Mouse (Mus musculus) hindbrain, embryonic 12.5 days (tissue): Measurements from ENCODE around the gene Sdk2. TPM values are rescaled to one million over a fixed set of nuclear protein-coding genes. Genes with fewer than 3 reads are reported as not detected.
A peak's percentile ranks its signal among the peaks of the same experiment; 100 is the strongest.

Experiments
- ATAC-seq: fragments of 200-750 bp; cut with Nextera tagmentation; 2 replicates; pipeline ENCODE4 v1.8.0; 2017; ENCODE audit warnings: moderate TSS enrichment; ENCODE audit not compliant: low FRiP score
- H3K27ac ChIP-seq: fragments of 300-500 bp; sonication (generic); 2 replicates; pipeline ENCODE4 v1.5.1; 2016; ENCODE audit warnings: mild to moderate bottlenecking
- H3K27me3 ChIP-seq: fragments of 300-500 bp; sonication (generic); 2 replicates; pipeline ENCODE4 v1.6.1; 2016; ENCODE audit warnings: mild to moderate bottlenecking
- H3K36me3 ChIP-seq: fragments of 300-500 bp; sonication (generic); 2 replicates; pipeline ENCODE4 v1.6.1; 2016; ENCODE audit warnings: mild to moderate bottlenecking
- H3K4me1 ChIP-seq: fragments of 300-500 bp; sonication (generic); 2 replicates; pipeline ENCODE4 v1.6.1; 2016
- H3K4me2 ChIP-seq: fragments of 300-500 bp; sonication (generic); replicated peaks from 2 replicates; pipeline ENCODE4 v1.6.1; 2016; ENCODE audit warnings: mild to moderate bottlenecking
- H3K4me3 ChIP-seq: fragments of 300-500 bp; sonication (generic); 2 replicates; pipeline ENCODE4 v1.5.1; 2016; ENCODE audit warnings: mild to moderate bottlenecking
- H3K9ac ChIP-seq: fragments of 300-500 bp; sonication (generic); 2 replicates; pipeline ENCODE4 v1.6.1; 2016; ENCODE audit warnings: mild to moderate bottlenecking, moderate library complexity
- H3K9me3 ChIP-seq: fragments of 300-500 bp; sonication (generic); replicated peaks from 2 replicates; pipeline ENCODE4 v1.6.1; 2016; ENCODE audit warnings: mild to moderate bottlenecking
- WGBS: fragments of 180-500 bp; shearing (Covaris S2); methylation state at CpG from one replicate; pipeline ENCODE4 v1.1.7; 2016; 5-methylcytosine and 5-hydroxymethylcytosine counted together
- polyA plus RNA-seq: library from polyadenylated mRNA; unstranded; fragments of >200 nt; fragmentation: Nextera tagmentation; extraction: Ambion mirVana; gene quantifications from 2 replicates; pipeline ENCODE4 v1.2.1, GENCODE M21; 2016

Gene Sdk2
- polyA plus RNA-seq, 1 experiment from 2014 or later: 7.1 TPM

DNA sequence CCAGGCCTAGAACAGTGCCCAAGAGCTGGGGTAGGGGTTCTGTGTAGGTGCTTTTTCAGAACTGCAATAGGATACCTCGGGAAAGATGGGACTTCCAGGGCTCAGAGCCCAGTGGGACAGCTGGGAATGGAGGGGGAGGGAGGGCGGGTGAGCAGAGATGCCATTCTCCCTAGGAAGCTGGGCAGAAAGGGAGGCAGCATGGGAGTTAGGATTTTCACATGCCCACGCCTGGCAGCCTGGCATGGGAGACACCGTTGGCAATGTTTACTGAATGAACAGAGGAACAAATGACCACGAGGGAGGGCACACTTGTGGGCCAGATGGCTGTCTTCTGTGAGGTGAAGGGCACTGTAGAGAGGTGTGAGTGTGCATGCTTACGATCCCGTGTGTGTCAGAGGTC, 23.3 kb downstream of the Sdk2 start:
- Histone ChIP-seq H3K4me2 (no peak overlapping the region), H3K36me3 (no peaks in the 10 kb centered on the region), H3K9ac (no peak overlapping the region), H3K4me3 (no peak overlapping the region), H3K4me1 (peaks cover 51% of the 10 kb centered on the region), H3K27ac (no peak overlapping the region), H3K9me3 (no peaks in the 10 kb centered on the region; the same call in 1 of the 2 replicates), H3K27me3 (no peaks in the 10 kb centered on the region)
- WGBS: 56% methylated on average over 7 of the region's 7 CpGs
- no peak for ATAC-seq

DNA sequence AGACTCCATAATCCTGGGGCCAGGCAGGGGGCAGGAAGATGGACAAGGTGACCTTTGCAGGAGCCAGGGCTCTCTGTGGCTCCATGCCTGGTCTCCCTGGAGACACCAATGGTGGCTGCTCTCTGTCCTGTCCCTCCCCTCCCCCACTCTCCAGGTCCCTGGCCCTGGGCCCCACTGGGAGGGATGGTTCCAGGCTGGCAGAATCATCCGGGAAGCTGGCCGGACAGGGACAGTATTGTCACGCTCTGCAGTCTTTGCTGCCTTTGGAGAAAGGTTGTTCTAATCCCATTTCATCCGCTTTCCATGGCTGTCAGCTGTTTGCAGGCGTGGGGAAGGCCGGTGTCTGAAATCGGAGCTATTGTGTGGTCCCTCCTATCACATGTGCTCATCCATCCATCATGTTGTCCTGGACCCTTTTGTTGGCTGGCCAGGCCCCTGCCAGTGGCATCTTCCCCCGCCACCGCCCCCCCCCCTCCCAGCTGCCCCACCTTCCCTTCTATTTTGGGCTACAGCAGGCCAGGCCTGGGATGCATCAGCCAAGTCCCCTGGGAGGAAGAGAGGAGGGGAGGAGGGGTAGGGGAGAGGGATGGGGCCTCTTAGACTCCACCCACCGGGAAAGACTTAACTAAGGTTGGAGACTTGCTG, 26.3 kb downstream of the Sdk2 start:
- 0 out of 2 replicates have a peak overlapping the region, but pooled peaks have one; percentile 5 for H3K4me2 ChIP-seq
- H3K36me3 ChIP-seq: no peaks in the 10 kb centered on the region
- H3K4me3 ChIP-seq: no peak overlapping the region
- peak overlapping the region; percentile 80 for H3K27ac ChIP-seq
- H3K9me3 ChIP-seq: no peaks in the 10 kb centered on the region
- H3K4me1 ChIP-seq: peaks cover 43% of the 10 kb centered on the region
- 8% methylated on average over 10 of the region's 10 CpGs for WGBS
- no peak overlapping the region for H3K9ac ChIP-seq
- no peaks in the 10 kb centered on the region for H3K27me3 ChIP-seq
- ATAC-seq: peak; percentile 89

DNA sequence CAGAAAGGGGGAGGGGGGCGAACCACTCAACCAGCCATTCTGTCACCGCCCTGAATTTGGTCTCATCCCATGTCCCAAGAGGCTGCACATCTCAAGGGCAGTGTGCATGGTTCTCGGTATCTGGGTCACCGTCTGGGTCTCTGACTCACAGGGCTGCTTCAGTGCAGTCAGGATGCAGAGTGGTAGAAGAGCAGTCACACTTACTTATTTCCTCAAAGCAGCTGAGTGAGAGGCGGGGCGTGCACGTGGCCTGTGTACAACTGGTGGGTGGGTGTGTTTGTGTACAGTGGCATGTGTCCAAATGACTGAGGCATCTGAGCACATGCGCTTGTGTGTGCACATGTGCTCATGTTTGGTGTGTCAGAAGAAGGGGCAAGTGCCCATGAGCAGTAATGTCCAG, 28.8 kb downstream of the Sdk2 start:
- 77% methylated on average over 8 of the region's 8 CpGs for WGBS
- no peaks in the 10 kb centered on the region for H3K27me3 ChIP-seq
- no peak overlapping the region for H3K4me3 ChIP-seq
- H3K9me3 ChIP-seq: no peaks in the 10 kb centered on the region
- H3K9ac ChIP-seq: no peak overlapping the region
- H3K36me3 ChIP-seq: no peaks in the 10 kb centered on the region
- H3K4me2 ChIP-seq: no peak overlapping the region
- no peak overlapping the region for H3K27ac ChIP-seq
- H3K4me1 ChIP-seq: peaks cover 29% of the 10 kb centered on the region
- ATAC-seq: no peak

DNA sequence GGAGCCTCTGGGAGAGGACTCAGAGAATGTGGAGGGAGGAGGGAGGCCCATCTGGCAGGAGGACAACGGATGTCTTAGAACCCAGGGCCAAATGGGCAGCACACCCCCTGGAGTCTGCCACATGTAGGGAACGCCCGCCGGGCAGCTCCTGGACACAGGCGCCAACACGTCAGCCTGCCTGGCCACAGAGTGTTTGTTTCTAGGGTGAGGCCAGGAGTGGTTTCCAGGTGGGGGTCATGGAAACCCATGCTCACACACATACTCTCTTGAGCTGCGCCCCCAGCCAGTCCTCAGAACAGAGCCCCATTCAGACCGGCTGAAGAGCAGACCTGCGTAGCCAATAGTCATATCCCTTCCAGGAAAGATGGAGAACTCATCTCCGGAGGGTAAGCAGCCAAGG, 35.4 kb downstream of the Sdk2 start:
- Histone ChIP-seq H3K9me3 (no peaks in the 10 kb centered on the region), H3K4me2 (no peak overlapping the region), H3K4me1 (peaks cover 29% of the 10 kb centered on the region), H3K36me3 (no peaks in the 10 kb centered on the region), H3K27ac (no peak overlapping the region), H3K27me3 (no peaks in the 10 kb centered on the region), H3K9ac (no peak overlapping the region), H3K4me3 (no peak overlapping the region)
- no peak for ATAC-seq
- 88% methylated on average over 10 of the region's 10 CpGs for WGBS

DNA sequence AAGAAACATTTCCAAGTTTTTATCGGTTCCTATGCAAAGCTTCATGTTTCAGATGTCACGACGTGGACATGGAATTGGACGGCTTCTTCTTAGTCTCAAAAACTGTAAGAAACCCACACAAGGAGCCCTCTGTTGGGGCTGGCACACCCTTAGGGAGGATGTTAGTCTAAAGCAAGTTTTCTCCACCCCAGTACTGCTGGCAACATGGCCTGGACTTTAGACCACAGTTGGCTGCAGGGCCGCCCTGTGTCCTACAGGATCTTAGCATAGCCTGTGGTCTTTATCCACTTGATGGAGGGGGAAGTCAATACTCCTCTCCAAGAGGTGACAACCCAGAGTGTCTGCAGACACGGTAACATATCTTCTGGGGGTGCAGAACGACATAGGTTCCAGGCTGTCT, 36.6 kb downstream of the Sdk2 start:
- Histone ChIP-seq H3K9ac (no peak overlapping the region), H3K4me1 (peaks cover 29% of the 10 kb centered on the region), H3K9me3 (no peaks in the 10 kb centered on the region), H3K27ac (no peak overlapping the region), H3K4me2 (no peak overlapping the region), H3K27me3 (no peaks in the 10 kb centered on the region), H3K36me3 (no peaks in the 10 kb centered on the region), H3K4me3 (no peak overlapping the region)
- WGBS: 89% methylated on average over 7 of the region's 7 CpGs
- no peak for ATAC-seq

DNA sequence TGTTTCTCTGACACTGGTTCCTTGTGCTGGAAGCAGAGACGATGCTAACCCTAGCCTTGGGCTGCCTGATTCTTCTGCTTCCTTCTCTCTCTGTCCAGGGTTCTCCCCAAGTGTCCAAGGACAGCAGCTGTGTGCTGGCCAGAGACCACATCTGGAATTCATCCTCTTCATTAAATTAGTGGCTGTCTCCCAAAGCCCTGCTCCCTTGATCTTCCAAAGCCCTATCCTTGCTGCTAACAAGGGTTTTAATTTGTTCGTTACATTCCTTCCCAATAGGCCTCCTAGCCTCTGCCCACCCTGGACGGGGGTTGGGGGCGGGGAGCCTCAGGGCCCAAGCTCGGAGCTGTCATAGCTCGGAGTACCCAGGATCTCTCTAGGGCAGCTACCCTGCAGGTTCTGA, 38.3 kb downstream of the Sdk2 start:
- Histone ChIP-seq H3K9me3 (no peaks in the 10 kb centered on the region), H3K36me3 (no peaks in the 10 kb centered on the region), H3K4me1 (peaks cover 29% of the 10 kb centered on the region), H3K27ac (no peak overlapping the region), H3K4me3 (no peak overlapping the region), H3K4me2 (no peak overlapping the region), H3K9ac (no peak overlapping the region), H3K27me3 (no peaks in the 10 kb centered on the region)
- WGBS: 56% methylated on average over 6 of the region's 6 CpGs
- no peak for ATAC-seq

DNA sequence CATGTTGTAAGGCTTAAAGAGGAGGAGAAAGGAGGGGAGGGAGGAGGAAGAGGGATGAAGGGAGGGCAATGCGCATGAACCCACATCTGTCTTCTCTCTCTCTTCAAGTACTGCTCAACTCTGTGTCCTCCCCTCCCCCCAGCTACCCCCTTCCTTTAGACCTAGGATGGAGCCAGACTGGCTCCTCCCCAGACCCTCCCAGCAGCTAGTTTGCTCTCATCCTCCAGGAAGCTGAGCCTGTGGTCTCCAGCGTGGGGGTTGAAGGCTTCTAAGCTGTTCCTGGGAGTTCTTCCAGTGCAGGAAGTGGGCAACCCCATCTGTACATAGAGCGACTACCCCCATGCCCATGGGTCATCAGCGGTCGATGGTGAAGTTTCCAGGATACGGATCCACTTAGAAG, 38.8 kb downstream of the Sdk2 start:
- Histone ChIP-seq H3K27ac (no peak overlapping the region), H3K9me3 (no peaks in the 10 kb centered on the region), H3K4me3 (no peak overlapping the region), H3K4me2 (no peak overlapping the region), H3K36me3 (no peaks in the 10 kb centered on the region), H3K9ac (no peak overlapping the region), H3K27me3 (no peaks in the 10 kb centered on the region), H3K4me1 (peaks cover 27% of the 10 kb centered on the region)
- ATAC-seq: no peak
- 67% methylated on average over 6 of the region's 6 CpGs for WGBS

DNA sequence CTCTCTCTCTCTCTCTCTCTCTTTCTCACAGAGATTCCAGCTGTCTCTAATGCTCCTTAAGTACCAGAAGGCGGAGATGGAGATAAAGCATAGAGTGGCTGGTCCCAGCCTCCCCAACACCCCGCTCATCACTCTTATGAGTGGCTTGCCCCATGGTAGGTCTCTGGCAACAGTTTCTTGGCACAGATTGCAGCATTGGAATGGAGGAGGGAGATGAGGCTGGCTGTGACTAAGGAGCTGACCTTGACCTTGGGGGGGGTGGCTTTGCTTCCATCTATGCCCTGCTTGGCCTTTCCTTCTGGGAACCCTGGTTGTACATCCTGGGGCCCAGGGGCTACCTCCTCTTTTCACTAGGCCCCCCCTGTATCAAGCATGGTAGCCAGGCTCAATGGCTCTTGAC, 41.8 kb downstream of the Sdk2 start:
- Histone ChIP-seq H3K4me3 (no peak overlapping the region), H3K27ac (no peak overlapping the region), H3K4me1 (peaks cover 28% of the 10 kb centered on the region), H3K4me2 (no peak overlapping the region), H3K9me3 (no peaks in the 10 kb centered on the region), H3K27me3 (no peaks in the 10 kb centered on the region), H3K9ac (no peak overlapping the region), H3K36me3 (no peaks in the 10 kb centered on the region)
- no peak for ATAC-seq
- 90% methylated on average over 2 of the region's 2 CpGs for WGBS

DNA sequence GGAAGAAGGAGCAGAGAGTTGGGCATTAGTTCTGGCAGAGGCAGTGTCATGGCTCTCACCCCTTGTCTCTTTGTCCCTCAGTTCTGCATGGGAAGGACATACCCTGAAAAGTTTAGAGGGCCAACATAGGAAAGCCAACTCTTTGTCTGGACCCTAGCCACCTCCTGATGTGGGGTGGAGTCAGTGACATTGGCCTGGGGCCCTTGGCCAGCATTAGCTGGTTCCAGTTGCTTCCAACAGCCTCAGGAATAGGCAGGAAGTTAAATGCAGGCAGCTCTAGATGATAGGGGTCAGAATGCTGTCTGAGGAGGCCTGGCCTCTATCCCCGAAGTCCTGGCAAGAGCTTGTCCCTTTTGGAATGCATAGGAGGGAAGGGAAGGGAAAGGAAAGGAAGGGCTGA, 42.9 kb downstream of the Sdk2 start:
- Histone ChIP-seq H3K27me3 (no peaks in the 10 kb centered on the region), H3K4me3 (no peak overlapping the region), H3K9ac (no peak overlapping the region), H3K36me3 (no peaks in the 10 kb centered on the region), H3K27ac (no peak overlapping the region), H3K9me3 (no peaks in the 10 kb centered on the region), H3K4me1 (peaks cover 29% of the 10 kb centered on the region), H3K4me2 (no peak overlapping the region)
- ATAC-seq: no peak
- 70% methylated on average over 1 of the region's 1 CpGs for WGBS

DNA sequence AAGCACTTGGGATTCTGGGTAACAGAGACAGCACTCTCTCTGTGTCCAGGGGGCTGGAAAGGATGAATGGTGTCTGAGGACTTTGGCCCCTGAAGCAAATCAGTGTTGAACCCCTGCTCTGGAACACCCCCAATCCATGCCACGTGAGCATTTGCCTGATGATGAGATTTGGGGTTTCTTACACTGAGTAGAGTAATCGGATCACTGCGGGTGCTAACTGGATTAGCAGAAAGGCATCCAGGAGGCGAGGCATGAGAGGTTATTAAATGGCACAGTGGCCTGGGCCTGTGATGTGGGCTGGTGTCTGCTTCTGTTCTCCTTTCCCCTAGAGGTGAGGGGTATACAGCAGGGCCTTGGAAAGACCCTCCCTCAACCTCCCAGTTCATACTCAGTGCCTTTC, 44.7 kb downstream of the Sdk2 start:
- WGBS: 78% methylated on average over 4 of the region's 4 CpGs
- H3K4me2 ChIP-seq: no peak overlapping the region
- no peak for ATAC-seq
- H3K4me3 ChIP-seq: no peak overlapping the region
- no peaks in the 10 kb centered on the region for H3K27me3 ChIP-seq
- H3K9me3 ChIP-seq: no peaks in the 10 kb centered on the region
- H3K27ac ChIP-seq: no peak overlapping the region
- H3K9ac ChIP-seq: no peak overlapping the region
- no peaks in the 10 kb centered on the region for H3K36me3 ChIP-seq
- H3K4me1 ChIP-seq: peaks cover 30% of the 10 kb centered on the region

DNA sequence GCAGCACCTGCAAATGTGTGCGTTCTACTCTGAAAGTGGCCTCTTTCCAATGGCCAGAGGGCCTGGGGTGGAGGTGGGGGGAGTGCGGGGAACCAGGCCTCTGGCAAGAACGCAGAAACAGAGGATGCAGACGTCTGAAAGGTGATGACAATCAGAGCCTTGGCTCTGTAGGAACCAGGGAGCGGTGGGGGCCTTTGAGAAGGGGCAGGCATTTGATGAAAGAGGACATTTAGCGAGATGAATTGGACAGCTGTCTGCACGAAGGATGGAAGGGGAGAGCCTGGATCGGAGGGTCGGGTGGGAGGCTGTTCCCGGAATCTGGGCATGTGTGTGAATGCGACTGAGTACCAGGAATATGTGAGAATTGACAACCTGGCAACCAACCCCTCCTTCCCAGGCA, 47.8 kb downstream of the Sdk2 start:
- Histone ChIP-seq H3K9ac (no peak overlapping the region; the same call in 1 of the 2 replicates), H3K27ac (0 out of 2 replicates have a peak overlapping the region, but pooled peaks have one; percentile 12), H3K4me1 (peaks cover 57% of the 10 kb centered on the region), H3K27me3 (no peaks in the 10 kb centered on the region), H3K9me3 (no peaks in the 10 kb centered on the region), H3K36me3 (no peaks in the 10 kb centered on the region), H3K4me2 (no peak overlapping the region), H3K4me3 (no peak overlapping the region)
- WGBS: 17% methylated on average over 11 of the region's 11 CpGs
- peak; percentile 17; the same call in 1 of the 2 replicates for ATAC-seq

DNA sequence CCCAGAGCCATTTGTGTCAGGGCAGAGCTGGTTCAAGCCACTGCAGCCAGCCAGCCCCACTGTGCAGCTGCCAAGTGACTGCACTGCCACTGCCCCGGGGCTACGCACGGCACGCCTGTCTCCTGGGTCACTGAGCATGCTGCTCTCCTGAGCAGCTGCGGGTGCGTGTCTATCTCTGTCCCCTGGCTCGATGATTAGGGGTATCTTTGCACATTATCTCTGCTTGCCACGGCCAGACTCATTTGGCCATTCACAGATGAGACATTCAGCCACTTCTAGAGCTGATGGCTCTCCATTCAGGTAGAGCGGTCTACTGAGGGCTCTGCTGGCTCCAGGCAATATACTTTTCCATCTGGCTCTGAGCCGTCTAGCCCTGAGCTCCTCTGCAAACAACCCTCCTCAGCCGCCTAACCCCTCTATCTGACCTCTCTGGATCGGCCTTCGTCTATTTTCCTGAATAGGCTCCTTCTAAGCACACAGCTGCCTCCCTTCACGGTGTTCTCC, 49.9 kb downstream of the Sdk2 start:
- H3K27me3 ChIP-seq: peaks cover 5% of the 10 kb centered on the region
- WGBS: 13% methylated on average over 14 of the region's 14 CpGs

More for the DNA sequence above, 49.9 kb downstream of the Sdk2 start:
- ATAC-seq: peak; percentile 47
- Histone ChIP-seq H3K4me2 (no peak overlapping the region), H3K9me3 (no peaks in the 10 kb centered on the region), H3K36me3 (no peaks in the 10 kb centered on the region), H3K4me1 (peaks cover 63% of the 10 kb centered on the region), H3K27ac (peak overlapping the region; percentile 55), H3K4me3 (no peak overlapping the region), H3K9ac (no peak overlapping the region)
